Mouse (Mus musculus): ENCODE measurements around the gene Vwa3b. TPM values are rescaled to one million over a fixed set of nuclear protein-coding genes. Genes with fewer than 3 reads are reported as not detected.

Gene Vwa3b
- polyA plus RNA-seq, 1 experiment: 3.9 TPM

DNA sequence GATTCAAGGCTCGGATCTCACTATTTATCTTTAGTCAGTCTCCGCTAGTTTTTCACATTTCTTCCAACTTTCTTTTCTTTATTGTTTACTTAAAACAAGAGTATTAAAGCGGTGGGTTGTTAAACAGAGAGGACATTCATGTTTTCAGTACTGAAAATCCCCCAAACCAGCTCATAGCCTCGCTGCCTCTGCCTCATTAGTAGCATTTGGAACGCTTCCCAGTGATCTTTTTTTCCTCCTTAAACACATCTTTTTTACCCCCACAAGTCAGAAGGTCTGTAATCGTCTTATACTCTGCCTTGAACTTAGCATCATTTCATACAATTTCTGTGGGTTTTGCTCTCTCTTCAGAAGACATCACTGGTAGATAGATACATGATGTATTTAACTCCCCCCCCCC lies 139.7 kb downstream of the Vwa3b start:
- no peak for TF ChIP-seq POLR2A (IDR thresholded peaks at IDR 0.05; ENCODE audit: borderline replicate concordance, control insufficient read depth, low read depth, low read length)
- TF ChIP-seq CTCF (IDR thresholded peaks at IDR 0.05; ENCODE audit: control insufficient read depth, insufficient read depth, low read length): no peak
- H3K4me1 ChIP-seq (ENCODE audit: control insufficient read depth, insufficient read depth, low read length): no peaks in the 10 kb centered on the region
- 78% methylated on average over 6 of the region's 6 CpGs for WGBS
- H3K4me3 ChIP-seq (replicated peaks; ENCODE audit: control insufficient read depth, low read depth, low read length): no peak overlapping the region
- no peak overlapping the region for H3K27ac ChIP-seq (ENCODE audit: control insufficient read depth, insufficient read depth, low read depth, low read length, poor library complexity)

- H3K27ac ChIP-seq (ENCODE audit: control insufficient read depth, insufficient read depth, low read depth, low read length, poor library complexity): no peak overlapping the region
- no peaks in the 10 kb centered on the region for H3K4me1 ChIP-seq (ENCODE audit: control insufficient read depth, insufficient read depth, low read length)
- TF ChIP-seq CTCF (IDR thresholded peaks at IDR 0.05; ENCODE audit: control insufficient read depth, insufficient read depth, low read length): no peak
- TF ChIP-seq POLR2A (IDR thresholded peaks at IDR 0.05; ENCODE audit: borderline replicate concordance, control insufficient read depth, low read depth, low read length): no peak
- WGBS: 76% methylated on average over 7 of the region's 7 CpGs
- no peak overlapping the region for H3K4me3 ChIP-seq (replicated peaks; ENCODE audit: control insufficient read depth, low read depth, low read length)
These were observed 141.5 kb downstream of the Vwa3b start for GRCm38 (mm10) chr1:37167918-37168317.

GRCm38 (mm10) chr1:37177874-37178273 lies 151.5 kb downstream of the Vwa3b start:
- WGBS: 89% methylated on average over 2 of the region's 2 CpGs
- Histone ChIP-seq H3K4me3 (replicated peaks; ENCODE audit: control insufficient read depth, low read depth, low read length) (no peak overlapping the region), H3K4me1 (ENCODE audit: control insufficient read depth, insufficient read depth, low read length) (no peaks in the 10 kb centered on the region; the same call in 1 of the 2 replicates), H3K27ac (ENCODE audit: control insufficient read depth, insufficient read depth, low read depth, low read length, poor library complexity) (no peak overlapping the region)
- TF ChIP-seq POLR2A (IDR thresholded peaks at IDR 0.05; ENCODE audit: borderline replicate concordance, control insufficient read depth, low read depth, low read length): no peak
- TF ChIP-seq CTCF (IDR thresholded peaks at IDR 0.05; ENCODE audit: control insufficient read depth, insufficient read depth, low read length): no peak

DNA sequence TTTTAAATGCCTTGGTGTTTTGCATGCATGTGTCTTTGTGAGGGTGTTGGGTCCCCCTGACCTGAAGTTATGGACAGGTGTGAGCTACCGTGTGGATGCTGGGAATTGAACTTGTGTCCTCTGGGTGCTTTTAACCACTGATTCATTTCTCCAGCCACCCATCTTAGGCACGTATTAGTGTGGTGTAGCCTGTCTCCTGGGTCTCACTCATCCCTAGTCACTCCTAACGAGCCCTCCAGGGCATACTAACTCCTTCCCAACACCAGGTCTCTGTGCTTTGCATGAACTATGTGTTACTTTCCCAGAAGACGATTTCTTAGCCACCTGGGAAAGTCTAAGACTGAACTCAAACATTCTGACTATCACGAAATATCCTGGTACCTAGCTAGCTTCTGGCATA lies 153.5 kb downstream of the Vwa3b start:
- TF ChIP-seq CTCF (IDR thresholded peaks at IDR 0.05; ENCODE audit: control insufficient read depth, insufficient read depth, low read length): no peak
- no peak for TF ChIP-seq POLR2A (IDR thresholded peaks at IDR 0.05; ENCODE audit: borderline replicate concordance, control insufficient read depth, low read depth, low read length)
- Histone ChIP-seq H3K4me1 (ENCODE audit: control insufficient read depth, insufficient read depth, low read length) (no peaks in the 10 kb centered on the region; the same call in 1 of the 2 replicates), H3K4me3 (replicated peaks; ENCODE audit: control insufficient read depth, low read depth, low read length) (no peak overlapping the region), H3K27ac (ENCODE audit: control insufficient read depth, insufficient read depth, low read depth, low read length, poor library complexity) (no peak overlapping the region)
- WGBS: 66% methylated on average over 5 of the region's 5 CpGs

DNA sequence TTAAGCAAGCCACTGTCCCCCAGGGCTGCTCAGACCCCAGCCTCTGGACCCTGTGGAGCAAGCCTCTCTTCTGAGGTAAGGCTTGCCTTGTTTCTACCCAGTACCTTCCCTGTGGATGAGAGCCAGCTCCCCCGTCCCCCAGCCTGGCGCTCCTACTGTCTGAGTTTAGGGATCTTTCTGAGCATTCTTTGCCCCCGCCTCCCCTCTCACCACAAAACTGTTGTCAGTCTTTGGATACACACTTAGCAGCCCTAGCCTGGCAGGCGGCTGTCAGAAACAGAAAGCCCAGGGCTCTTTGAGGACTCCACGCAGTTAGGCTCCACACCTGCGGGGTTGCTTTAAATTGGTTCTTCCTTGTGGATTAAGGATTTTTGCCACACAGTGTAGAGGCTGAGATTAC lies 160.7 kb downstream of the Vwa3b start:
- Histone ChIP-seq H3K27ac (ENCODE audit: control insufficient read depth, insufficient read depth, low read depth, low read length, poor library complexity) (no peak overlapping the region), H3K4me1 (ENCODE audit: control insufficient read depth, insufficient read depth, low read length) (no peaks in the 10 kb centered on the region), H3K4me3 (replicated peaks; ENCODE audit: control insufficient read depth, low read depth, low read length) (no peak overlapping the region)
- WGBS: 81% methylated on average over 6 of the region's 6 CpGs
- TF ChIP-seq POLR2A (IDR thresholded peaks at IDR 0.05; ENCODE audit: borderline replicate concordance, control insufficient read depth, low read depth, low read length) (no peak), CTCF (IDR thresholded peaks at IDR 0.05; ENCODE audit: control insufficient read depth, insufficient read depth, low read length) (no peak)

- Histone ChIP-seq H3K4me3 (replicated peaks; ENCODE audit: control insufficient read depth, low read depth, low read length) (no peak overlapping the region), H3K27ac (ENCODE audit: control insufficient read depth, insufficient read depth, low read depth, low read length, poor library complexity) (no peak overlapping the region), H3K4me1 (ENCODE audit: control insufficient read depth, insufficient read depth, low read length) (no peaks in the 10 kb centered on the region)
- TF ChIP-seq CTCF (IDR thresholded peaks at IDR 0.05; ENCODE audit: control insufficient read depth, insufficient read depth, low read length) (no peak), POLR2A (IDR thresholded peaks at IDR 0.05; ENCODE audit: borderline replicate concordance, control insufficient read depth, low read depth, low read length) (no peak)
- WGBS: 61% methylated on average over 4 of the region's 4 CpGs
These were observed 168.2 kb downstream of the Vwa3b start for GRCm38 (mm10) chr1:37194607-37195006.

- H3K27ac ChIP-seq (ENCODE audit: control insufficient read depth, insufficient read depth, low read depth, low read length, poor library complexity): no peak overlapping the region; the same call in 1 of the 2 replicates
- peaks cover 4% of the 10 kb centered on the region for H3K4me1 ChIP-seq (ENCODE audit: control insufficient read depth, insufficient read depth, low read length)
- 48% methylated on average over 4 of the region's 4 CpGs for WGBS
- TF ChIP-seq CTCF (IDR thresholded peaks at IDR 0.05; ENCODE audit: control insufficient read depth, insufficient read depth, low read length): no peak
- no peak for TF ChIP-seq POLR2A (IDR thresholded peaks at IDR 0.05; ENCODE audit: borderline replicate concordance, control insufficient read depth, low read depth, low read length)
- H3K4me3 ChIP-seq (replicated peaks; ENCODE audit: control insufficient read depth, low read depth, low read length): no peak overlapping the region
These were observed 175.0 kb downstream of the Vwa3b start for GRCm38 (mm10) chr1:37201406-37201805.

DNA sequence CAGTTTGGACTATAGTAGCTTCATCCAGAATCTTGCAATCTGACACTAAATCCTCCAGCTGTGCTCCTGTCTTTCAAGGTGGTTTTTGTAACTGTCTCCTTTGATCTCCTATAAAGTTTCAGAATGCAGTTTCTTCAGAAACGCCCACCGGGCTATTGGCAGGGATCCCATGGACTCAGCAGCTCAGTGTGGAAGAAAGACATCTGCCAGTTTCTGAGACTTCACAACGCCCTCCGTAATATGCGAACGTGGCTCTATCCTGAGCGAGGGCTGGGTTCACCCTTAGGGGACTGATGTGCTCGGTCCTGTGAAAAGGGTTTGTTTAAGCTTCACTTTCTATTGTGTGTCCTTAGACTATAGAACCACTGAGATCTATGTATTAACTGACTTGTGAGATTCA lies 181.3 kb downstream of the Vwa3b start:
- no peak overlapping the region for H3K4me3 ChIP-seq (replicated peaks; ENCODE audit: control insufficient read depth, low read depth, low read length)
- no peaks in the 10 kb centered on the region; the same call in 1 of the 2 replicates for H3K4me1 ChIP-seq (ENCODE audit: control insufficient read depth, insufficient read depth, low read length)
- WGBS: 89% methylated on average over 8 of the region's 8 CpGs
- H3K27ac ChIP-seq (ENCODE audit: control insufficient read depth, insufficient read depth, low read depth, low read length, poor library complexity): no peak overlapping the region
- TF ChIP-seq POLR2A (IDR thresholded peaks at IDR 0.05; ENCODE audit: borderline replicate concordance, control insufficient read depth, low read depth, low read length) (no peak), CTCF (IDR thresholded peaks at IDR 0.05; ENCODE audit: control insufficient read depth, insufficient read depth, low read length) (no peak)

DNA sequence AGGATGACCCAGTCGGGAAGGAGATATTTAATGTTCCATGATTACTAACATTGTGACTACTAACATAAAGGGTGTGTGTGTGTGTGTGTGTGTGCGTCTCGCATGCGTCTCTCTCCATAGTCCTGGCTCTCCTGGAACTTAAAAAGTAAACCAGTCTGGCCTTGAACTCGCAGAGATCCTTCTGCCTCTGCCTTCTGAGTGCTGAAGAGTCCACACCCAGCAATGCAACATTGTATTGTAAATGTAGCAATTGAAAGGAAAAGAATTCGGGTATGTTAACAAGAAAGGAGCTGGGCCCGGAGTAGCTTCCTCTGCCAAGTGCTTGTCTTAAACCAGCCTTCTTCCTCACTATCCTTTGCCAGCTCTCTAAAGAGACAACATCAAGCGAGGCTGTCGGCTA lies 186.0 kb downstream of the Vwa3b start:
- Histone ChIP-seq H3K4me1 (ENCODE audit: control insufficient read depth, insufficient read depth, low read length) (no peaks in the 10 kb centered on the region), H3K27ac (ENCODE audit: control insufficient read depth, insufficient read depth, low read depth, low read length, poor library complexity) (no peak overlapping the region), H3K4me3 (replicated peaks; ENCODE audit: control insufficient read depth, low read depth, low read length) (no peak overlapping the region)
- TF ChIP-seq POLR2A (IDR thresholded peaks at IDR 0.05; ENCODE audit: borderline replicate concordance, control insufficient read depth, low read depth, low read length) (no peak), CTCF (IDR thresholded peaks at IDR 0.05; ENCODE audit: control insufficient read depth, insufficient read depth, low read length) (no peak)
- WGBS: 81% methylated on average over 9 of the region's 9 CpGs

All from bone marrow, adult 2 months (tissue).